Mouse (Mus musculus) heart, adult 18-20 months (tissue): ENCODE results near the gene Abhd16b. TPM values are rescaled to one million over a fixed set of nuclear protein-coding genes. Genes with fewer than 3 reads are reported as not detected.

ENCODE experiments used
- DNase-seq, 2 experiments: peaks; one replicate each; pipeline ENCODE4 v3.0.0; 2021 to 2022; ENCODE audit warnings: mixed read lengths in 1 of 2
- long read RNA-seq, 2 experiments: library from polyadenylated mRNA; stranded (forward); transcript quantifications; one replicate each; pipeline ENCODE4 v2.0.0; 2021
- total RNA-seq, 2 experiments: library from RNA; stranded (reverse); gene quantifications; 2 replicates each; pipeline ENCODE4 v1.2.3; 2021

The Abhd16b gene
- total RNA-seq: not detected
- long read RNA-seq, experiment 1: 0 reads
- long read RNA-seq, experiment 2: 0 reads

DNA sequence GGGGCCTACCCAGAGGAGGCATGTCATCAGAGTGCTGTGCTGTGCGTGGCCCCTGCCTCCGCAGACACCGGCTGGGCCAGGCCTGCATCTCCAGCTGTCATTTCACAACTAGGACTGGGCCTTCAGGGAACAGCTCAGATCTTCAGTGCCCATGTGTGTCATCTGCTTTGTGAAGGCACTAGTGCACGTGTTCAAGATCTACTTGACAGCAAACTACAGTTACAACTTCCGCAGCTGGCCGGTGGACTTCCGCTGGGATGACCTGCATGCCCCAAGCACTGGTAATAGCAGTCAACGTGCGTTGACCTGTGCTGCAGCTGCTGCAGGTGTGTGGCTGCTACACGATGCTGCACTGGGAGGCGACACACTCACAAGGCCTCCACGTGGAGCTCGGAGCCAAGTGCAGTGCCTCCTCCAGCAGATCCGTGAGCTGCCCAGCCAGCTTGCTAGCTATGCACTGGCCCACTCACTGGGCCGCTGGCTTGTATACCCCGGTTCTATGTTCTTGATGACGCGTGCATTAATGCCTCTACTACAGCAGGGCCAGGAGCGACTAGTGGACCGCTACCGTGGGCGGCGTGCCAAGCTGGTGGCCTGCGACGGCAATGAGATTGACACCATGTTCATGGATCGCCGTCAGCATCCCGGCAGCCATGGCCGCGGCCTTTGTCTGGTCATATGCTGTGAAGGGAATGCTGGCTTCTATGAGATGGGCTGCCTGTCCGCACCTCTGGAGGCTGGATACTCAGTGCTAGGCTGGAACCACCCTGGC, at the start of gene Abhd16b:
Abhd16b (plus strand) TSS at position 51 of the 772 bp plus-strand sequence.
- no peak for DNase-seq

DNA sequence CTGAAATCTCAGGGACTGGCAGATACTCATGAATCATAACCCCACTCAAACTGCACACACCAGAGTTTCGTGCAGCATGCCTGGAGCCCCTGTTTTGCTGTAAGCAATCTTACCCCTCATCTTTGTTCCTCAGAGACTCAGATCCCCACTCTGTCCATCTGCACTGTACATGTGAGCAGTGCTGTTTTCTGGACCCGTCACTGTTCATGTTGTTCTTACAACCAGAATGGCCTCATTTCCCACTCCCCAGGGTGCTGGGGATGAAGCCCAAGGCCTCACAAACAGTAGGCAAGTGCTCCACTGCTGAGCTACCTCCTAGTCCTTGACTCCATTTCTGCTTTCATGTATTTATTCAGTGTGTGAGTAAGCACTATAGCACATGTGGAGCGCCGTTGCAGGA, 40.8 kb upstream of the Abhd16b start:
- DNase-seq: no peak

DNA sequence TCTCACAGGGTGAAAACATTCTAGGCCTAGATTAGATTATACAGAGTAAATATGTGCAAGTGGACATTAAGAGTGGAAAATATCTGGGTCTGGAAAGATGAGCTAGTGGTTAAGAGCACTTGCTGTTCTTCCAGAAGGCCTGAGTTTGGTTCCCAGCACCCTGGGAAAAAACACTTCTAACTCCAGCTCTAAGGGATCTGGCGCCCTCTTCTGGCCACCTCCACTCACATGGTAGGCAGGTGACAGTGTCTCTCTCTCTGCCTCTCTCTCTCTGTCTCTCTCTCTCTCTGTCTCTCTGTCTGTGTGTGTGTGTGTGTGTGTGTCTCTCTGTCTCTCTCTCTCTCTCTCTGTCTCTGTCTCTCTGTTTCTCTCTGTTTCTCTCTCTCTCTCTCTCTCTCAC, 39.7 kb upstream of the Abhd16b start:
- DNase-seq: no peak

DNA sequence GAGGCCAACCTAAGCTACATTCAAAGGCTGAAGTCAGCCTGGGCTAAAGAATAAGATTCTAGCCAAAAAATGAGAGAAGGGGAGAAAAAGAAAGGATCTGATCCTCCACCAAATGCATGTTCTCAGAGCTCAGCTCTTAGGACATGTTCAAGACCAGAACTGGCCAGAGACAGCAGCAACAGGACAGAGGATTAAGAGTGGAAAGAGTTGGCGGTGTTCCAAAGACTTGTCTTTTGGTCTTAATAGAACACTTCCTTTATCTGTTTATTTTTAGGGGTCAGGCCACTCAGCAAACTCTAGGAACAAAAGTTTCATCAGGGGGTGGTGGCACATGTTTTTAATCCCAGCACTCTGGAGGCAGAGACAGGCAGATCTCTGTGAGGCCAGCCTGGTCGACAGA, 37.1 kb upstream of the Abhd16b start:
- peak in 1 of 2 experiments; percentile 52 for DNase-seq

DNA sequence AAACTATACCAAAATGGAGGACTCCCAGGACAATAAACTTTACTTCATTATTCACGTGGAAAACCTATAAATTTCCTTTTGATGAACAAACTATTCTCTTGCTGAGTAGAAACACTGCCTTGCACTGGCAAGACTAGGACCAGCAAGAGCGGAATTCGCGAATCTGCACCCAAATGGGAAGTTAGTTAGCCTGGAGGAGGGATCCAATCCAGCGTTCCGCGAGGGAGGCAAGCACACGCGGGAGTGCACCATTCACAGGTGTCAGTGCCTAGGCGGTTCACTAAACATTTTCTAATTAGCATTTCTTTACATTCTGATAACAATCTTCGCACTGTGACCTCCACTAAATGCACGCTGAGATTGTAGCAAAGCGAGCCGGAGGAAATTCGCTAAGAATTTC, 35.2 kb upstream of the Abhd16b start:
- DNase-seq: peak; percentile 32 to 51

DNA sequence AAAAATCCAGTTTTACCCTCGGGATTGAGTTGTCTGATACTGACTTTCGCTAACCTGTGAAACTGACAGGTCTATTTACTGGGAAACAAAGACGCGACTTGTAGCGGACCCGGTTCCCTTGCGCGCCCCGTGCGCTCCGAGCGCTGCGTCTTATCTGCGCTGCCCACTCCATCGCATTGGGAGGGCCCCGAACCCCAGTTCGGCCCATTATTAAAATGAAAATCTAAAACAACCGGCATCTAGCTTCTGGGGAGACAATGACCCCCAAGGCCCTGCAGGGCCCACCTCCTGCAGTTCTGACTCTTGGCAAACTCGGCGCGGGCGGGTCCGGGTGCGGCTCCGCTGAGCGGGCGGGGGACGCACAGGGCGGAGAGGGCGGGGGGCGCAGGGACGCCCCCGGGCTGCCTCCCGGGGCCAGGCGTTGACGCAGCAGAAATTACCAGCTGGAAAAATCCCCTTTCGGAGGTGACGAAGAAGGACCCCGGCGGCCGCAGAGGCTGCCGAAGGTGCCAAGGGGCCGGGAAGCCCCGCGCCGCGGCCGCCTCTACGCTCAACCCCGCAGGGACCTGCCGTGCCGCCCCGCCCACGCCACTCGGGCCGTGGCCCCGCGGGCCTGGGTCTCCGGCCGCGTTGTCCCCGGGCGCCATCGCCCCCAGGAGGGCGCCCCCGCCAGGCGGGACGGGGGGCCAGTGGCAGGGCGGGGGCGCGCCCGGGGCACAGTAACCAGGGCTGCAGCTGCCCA, 34.4 kb upstream of the Abhd16b start:
- DNase-seq: peak; percentile 68

DNA sequence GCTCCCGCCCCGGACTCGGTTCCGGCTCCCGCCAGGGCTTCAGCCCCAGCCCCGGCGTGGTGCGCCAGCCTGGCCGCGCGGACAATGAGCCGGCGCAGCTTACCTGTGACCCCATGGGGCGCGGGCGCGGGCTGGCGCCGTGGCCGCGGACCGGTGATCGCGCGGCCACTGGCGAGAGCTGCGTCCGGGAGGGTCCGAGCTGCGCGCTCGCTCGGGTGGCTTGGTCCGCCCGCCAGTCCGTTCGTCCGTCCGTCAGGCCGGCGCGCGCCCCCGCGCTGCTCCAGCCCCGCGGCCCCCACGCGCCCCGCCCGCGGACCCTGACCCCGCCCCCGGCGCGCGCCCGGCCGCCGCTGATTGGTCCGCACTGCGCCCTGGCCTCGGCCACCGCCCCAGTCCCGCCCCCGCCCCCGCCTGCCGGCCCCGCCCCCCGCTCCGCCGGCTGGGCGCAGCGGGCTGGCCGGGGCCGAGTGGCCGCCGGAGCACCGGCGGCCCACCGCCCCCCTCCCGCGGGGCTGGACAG, 33.8 kb upstream of the Abhd16b start, which contains the start of gene Zbtb46:
Zbtb46 (minus strand) TSS at position 274 of the 520 bp plus-strand sequence.
- peak; percentile 89 to 93 for DNase-seq

DNA sequence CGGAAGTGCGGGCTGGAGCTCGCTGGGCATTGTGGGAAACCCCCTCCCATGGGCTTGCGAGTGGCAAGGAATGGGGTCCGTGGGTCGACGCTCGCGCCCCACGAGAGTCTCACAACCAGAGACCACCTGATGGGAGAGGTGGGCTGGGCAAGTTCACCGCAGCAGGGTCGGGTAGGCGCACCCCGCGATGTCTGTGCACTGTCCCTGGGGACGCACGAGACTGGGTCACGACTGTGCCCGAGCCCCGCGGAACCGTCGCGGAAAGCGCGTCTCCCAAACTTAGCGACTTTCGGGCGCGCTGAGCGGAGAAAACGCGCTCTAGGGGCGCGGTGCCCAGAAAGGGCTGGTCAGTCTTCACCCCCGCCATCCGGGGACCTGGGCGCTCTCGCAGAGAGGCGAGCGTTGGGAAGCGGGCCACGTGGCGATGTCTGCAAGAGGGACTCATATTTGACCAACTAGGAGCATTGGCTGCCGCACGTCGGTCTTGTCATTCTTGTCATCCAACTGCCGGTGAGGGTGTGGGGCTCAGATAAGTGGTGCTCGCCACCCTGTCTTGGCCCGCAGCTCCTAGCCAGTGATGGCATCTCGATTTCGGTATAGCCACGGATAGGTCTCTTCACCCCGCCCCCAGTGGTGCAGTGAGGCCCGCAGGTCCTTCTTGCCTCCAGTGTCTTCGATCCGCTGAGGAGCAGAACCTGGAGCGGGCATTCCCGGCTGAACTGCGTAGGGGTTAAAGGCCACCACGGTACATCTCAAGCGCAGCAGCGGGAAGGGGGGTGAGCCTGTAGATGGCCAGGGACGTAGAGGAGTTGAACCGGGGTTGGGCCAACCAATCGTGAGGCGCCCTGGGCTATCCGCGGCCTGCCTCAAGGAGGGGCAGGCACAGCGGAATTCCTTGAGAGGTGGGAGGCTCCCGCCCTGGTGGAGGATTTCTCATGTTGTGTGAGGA, 33.1 kb upstream of the Abhd16b start:
- peak; percentile 72 to 88 for DNase-seq

DNA sequence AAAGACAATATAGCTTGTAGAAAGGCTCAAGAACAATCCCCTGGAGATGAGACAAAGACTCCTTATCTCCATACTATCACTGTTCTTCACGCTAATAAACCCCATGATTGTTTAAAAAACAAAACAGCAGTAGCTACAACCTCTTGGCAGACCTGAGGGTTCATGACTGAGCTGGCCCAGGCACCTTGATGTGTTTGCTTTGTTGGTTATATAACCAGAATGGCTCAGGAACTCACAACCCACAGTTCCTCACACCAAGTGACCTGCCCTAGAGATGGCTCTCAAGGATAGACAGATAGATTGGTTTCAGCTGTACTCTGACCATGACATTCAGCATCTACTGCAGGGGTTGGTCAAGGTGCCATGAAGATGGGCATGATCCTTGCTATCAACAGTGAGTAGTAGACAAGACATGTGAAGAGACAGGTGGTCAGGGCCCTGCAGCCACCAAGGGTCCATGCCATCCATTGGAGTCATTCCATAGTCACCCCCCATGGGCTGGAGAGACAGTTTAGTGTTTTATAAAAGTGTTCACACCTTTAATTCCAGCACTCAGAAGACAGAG, 31.4 kb upstream of the Abhd16b start:
- DNase-seq: no peak

DNA sequence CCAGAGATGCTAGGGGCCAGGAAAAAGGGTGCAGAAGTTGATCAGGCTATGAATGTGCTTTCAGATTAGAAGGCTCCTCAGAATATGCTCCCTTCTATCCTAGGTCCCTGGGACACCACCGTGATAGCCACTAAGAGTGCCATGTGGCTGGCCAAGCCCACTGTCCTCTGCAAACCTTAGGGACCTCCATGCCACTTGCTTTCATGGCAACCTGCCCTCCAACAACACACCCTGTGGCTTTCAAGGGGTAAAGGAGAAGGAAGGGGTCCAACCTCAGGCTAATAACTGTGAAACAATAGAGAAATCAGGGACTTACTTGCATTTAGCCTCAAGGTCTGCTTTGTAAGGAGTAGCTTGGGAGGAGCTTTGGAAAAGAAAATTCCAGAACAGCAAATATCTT, 30.4 kb upstream of the Abhd16b start:
- no peak for DNase-seq

DNA sequence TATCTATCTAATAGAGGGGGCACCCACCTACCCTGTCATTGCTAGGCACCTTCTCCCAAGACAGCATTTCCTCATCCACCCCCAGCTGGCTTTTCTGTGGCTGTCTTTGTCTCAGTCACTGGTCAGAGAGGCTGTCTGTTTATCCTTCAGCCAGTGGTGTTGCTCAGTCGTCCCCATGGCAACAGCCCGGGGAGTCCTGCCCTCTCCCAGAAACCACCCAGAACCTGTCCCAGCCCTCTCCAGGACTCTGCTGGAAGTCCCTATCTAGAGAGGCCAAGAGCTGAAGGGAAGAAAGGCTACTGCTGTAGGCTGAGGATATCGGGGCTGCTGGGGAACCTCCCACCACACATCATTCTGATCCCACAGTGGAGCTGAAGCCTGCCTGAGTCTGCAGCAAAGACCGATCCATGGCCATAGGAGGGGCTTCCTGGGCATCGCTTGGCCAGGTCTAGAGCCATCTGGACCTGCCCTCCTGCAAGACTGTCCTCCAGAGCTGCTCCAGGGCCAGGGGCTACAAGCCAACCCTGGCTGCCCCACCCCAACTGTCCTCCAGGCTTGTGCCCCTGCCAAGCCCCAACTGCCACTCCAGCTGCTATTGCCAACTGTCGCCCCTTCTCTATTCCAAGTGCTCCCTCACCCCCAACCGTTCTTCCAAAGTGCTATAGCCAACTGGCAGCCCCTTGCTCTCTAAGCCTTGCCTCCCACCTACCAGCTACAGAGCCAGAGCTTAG, 29.8 kb upstream of the Abhd16b start:
- DNase-seq: peak in 1 of 2 experiments; percentile 81

DNA sequence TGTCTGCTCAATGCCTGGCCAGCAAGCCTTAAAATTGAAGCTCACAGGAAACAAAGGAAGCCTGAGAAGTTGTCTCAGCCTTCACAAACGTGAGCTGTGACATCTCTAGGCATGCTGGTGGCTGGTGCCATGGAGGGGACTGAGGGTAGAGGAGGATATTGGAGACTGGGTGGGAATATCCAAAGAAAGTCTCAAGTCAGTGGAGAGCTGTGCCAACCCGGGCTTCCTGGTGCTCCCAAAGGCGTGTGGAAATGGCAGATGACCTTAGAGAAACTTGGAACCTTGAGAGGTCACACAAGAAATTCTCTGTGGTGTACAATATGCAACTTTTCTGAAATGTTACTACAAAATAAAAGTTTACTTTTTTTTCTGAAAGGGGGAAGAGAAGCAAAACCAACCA, 27.6 kb upstream of the Abhd16b start:
- no peak for DNase-seq

DNA sequence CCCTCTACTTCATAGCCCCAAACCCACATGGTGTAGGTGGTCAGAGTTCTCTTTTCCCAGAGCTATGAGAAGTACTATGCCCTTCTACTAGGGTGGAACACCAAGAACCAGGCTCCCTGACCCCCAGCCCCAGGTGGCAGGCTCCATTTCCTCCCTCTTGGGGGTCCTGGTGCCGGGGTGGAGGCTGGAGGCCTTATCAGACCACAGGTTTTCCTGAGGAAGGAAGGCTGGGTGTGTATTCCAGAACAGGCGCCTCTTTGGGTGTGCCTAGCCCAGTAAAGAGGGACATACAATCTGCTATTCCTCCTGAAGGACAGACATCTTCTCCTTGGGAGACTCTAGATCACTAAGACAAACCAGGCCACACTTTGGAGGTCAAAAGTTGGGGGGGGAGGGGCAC, 22.7 kb upstream of the Abhd16b start:
- peak in 1 of 2 experiments; percentile 86 for DNase-seq

DNA sequence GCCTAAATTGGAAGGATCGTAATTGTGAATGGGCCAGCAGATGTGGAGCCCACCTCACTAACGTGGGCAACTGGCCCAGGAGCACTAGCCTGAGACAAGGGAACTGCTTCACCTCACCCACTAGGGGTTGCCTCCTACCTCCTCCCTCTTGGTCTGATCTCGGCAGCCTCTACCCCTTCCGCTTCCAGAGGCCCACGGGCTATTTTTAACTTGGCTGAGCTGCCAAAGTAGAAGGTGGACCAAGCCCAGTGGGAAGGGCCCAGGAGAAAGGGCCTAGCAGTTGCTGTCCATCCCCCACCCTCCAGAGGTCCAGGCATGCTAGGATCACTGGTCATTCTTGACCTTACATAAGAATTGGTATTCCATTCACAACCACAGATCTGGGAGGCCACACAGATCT, 21.8 kb upstream of the Abhd16b start:
- DNase-seq: peak; percentile 75 to 91

DNA sequence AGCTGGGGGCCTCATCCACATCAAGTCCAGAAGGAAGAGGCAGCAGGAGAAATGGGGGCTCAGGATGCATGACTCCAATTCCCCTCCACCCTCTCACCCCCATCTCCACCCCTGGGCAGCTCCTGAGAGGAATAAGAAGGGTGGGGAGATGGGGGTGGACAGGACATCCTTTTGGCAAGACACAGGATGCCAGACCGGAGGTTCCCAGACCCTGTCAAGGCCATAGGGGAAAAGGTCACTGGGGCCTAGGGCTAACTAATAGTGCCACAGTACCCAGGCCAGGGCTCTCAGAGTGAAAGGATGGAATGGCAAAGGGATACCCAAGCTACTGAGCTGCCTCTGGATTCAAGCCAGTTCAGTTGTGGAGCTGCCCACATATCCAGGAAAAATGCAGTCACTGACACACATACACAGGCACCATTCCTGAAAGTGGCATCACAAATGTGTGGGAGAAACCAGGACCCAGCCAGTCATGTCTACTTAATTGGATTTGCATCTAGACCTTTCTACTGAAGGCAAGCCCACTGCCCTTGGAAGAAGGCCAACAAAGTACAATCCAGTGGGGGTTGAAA, 20.7 kb upstream of the Abhd16b start:
- peak in 1 of 2 experiments; percentile 71 for DNase-seq

DNA sequence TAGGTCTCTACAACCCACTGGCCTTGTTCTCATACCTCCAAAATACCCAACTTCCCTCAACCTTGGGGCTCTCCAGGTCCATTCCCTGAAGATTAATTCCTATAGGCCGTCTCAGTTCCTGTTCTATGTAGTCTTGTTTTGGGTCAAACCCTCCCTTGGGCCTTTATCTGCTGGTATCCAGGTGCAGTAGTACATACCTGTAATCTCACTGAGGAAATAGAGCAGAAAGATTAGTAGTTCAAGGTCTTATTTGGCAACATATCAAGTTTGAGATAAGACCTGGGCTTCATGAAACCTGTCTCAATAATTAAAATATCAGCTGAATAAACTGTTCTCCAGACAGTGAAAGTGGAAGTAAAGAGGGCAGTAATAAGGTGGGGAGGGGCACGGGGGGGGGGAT, 9.9 kb upstream of the Abhd16b start:
- DNase-seq: no peak

DNA sequence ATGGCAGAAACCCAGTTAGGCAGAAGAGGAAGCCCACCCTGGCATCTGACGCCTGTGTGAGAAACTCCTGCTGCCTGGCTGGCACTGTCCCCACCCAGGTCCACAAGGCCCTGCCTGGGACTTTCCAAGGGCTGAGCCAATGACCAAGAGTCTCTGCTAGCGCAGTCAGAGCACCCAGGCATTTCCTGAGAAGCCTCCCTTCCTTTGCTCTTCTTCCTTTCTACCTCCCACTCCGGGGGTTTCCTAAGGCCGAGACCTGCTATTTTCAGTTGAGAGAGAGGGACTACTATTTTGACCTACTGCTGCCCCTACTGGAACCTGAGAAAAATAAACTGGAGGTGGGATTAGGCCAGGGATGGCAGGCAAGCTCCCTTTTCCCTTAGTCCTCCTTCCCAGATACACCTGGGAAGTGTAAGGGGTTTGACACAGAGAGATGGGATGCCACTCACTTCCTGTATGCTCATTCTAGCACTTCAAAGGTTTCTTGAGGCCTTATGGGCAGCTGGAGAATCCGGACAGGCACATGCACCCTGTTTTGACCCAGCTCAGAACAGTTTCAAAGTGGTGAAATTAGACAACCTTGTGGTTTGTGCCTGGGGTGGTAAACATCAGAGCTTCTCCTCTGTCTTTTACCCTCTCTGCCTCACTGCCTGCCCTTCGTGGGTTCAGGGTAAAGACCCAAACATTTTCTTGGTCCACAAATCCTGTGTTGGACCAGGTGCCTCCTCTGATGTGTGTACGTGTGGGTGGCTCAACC, 9.3 kb upstream of the Abhd16b start:
- peak; percentile 77 to 85 for DNase-seq

DNA sequence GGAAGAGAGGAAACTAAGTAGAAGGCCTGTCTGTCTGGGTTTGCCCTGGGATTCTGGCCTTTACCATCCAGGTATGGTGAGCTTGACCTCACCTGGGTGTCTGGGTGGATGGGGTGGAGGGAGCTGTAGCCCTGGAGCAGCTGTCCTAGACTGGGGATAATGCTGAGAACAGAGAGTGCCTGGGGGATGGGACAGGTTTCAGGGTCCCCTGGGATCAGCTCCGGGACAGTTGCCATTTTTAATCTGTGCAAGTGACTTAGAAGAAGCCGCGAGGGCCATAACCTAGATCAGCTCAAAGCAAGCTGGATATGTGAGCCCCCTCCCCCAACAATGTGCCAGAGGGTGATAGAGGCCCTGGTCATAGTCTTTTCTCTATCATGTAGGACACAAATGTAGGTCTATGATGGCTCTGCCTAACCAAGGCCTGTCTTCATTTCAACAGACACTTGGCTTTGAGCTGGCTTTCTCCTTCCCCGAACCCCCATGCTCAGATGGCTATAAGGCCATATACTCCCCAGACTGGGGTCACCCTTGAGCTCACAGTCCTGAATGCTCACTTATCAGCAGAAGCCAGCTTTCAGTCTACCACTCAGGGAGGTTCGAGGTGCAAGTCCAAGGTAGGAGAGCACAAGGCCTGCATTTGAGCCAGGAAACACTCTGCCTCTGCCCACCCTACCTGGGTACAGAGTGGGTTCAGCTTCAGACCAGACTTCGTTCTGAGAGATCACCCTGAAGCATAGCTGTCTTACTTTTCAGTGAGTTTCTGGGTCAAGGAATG, 8.4 kb upstream of the Abhd16b start:
- DNase-seq: peak; percentile 45 to 56

DNA sequence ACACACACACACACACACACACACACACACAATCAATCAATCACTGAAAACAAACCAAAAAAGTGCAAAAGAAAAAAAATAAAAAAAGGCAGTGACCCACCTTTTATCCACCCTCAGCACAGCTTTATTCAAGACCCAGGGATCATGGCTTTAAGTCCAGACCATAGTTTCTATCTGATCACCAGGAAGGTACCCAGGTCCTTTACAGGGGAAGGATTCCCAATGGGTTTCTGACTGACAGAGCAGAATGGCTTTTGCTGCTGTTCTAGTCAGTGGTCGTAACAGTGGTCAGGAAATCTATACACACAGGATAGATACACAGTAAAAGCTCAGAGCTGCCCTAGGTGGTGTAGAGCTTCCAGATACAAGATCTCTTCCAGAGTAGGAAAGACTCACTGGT, 7.3 kb upstream of the Abhd16b start:
- no peak for DNase-seq
